Mouse (Mus musculus): Measurements from ENCODE around the gene Elmo3. TPM values are rescaled to one million over a fixed set of nuclear protein-coding genes. Genes with fewer than 3 reads are reported as not detected.
"Not testable (repeated sequence)": the region's sequence is repeated elsewhere in the genome, so short reads cannot be mapped to it uniquely, and the experiment has no call there.

Gene Elmo3
- polyA plus RNA-seq, 1 experiment from 2014 or later: 11.4 TPM

GRCm38 (mm10) chr8:105291364-105291763 is 14.0 kb upstream of the Elmo3 start:
- WGBS: 79% methylated on average over 8 of the region's 8 CpGs
- ATAC-seq (ENCODE audit: insufficient number of reproducible peaks, low FRiP score, low TSS enrichment, low read depth): not testable (repeated sequence)
- H3K27me3 ChIP-seq: peaks cover 12% of the 10 kb centered on the region

GRCm38 (mm10) chr8:105291802-105292201 is 13.6 kb upstream of the Elmo3 start:
- not testable (repeated sequence) for H3K27ac ChIP-seq (replicated peaks); H3K9ac ChIP-seq; ATAC-seq (ENCODE audit: insufficient number of reproducible peaks, low FRiP score, low TSS enrichment, low read depth); H3K4me2 ChIP-seq (replicated peaks); H3K4me3 ChIP-seq (replicated peaks); H3K36me3 ChIP-seq; H3K9me3 ChIP-seq (replicated peaks)
- Histone ChIP-seq H3K27me3 (peaks cover 12% of the 10 kb centered on the region), H3K4me1 (peaks cover 28% of the 10 kb centered on the region)
- WGBS: 64% methylated on average over 3 of the region's 3 CpGs

More at GRCm38 (mm10) chr8:105291364-105291763, 14.0 kb upstream of the Elmo3 start:
- H3K27ac ChIP-seq (replicated peaks); H3K4me2 ChIP-seq (replicated peaks); H3K9me3 ChIP-seq (replicated peaks); H3K36me3 ChIP-seq; H3K4me3 ChIP-seq (replicated peaks); H3K9ac ChIP-seq: not testable (repeated sequence)
- H3K4me1 ChIP-seq: peaks cover 25% of the 10 kb centered on the region

- WGBS: 65% methylated on average over 7 of the region's 7 CpGs
- Histone ChIP-seq H3K4me3 (replicated peaks) (no peak overlapping the region), H3K9ac (no peak overlapping the region), H3K4me1 (peaks cover 33% of the 10 kb centered on the region), H3K27ac (replicated peaks) (no peak overlapping the region), H3K9me3 (replicated peaks) (no peaks in the 10 kb centered on the region), H3K27me3 (peaks cover 12% of the 10 kb centered on the region), H3K36me3 (no peaks in the 10 kb centered on the region), H3K4me2 (replicated peaks) (no peak overlapping the region)
- ATAC-seq (ENCODE audit: insufficient number of reproducible peaks, low FRiP score, low TSS enrichment, low read depth): no peak
Measured at GRCm38 (mm10) chr8:105292471-105292870, 12.9 kb upstream of the Elmo3 start.

GRCm38 (mm10) chr8:105293405-105293804 is 12.0 kb upstream of the Elmo3 start:
- Histone ChIP-seq H3K9ac (no peak overlapping the region), H3K27ac (replicated peaks) (no peak overlapping the region), H3K36me3 (no peaks in the 10 kb centered on the region), H3K4me3 (replicated peaks) (no peak overlapping the region), H3K4me1 (peaks cover 33% of the 10 kb centered on the region), H3K4me2 (replicated peaks) (no peak overlapping the region), H3K9me3 (replicated peaks) (no peaks in the 10 kb centered on the region), H3K27me3 (peaks cover 12% of the 10 kb centered on the region)
- no peak for ATAC-seq (ENCODE audit: insufficient number of reproducible peaks, low FRiP score, low TSS enrichment, low read depth)
- WGBS: 64% methylated on average over 19 of the region's 19 CpGs

- no peak overlapping the region for H3K4me2 ChIP-seq (replicated peaks)
- H3K27ac ChIP-seq (replicated peaks): no peak overlapping the region
- peaks cover 11% of the 10 kb centered on the region for H3K27me3 ChIP-seq
- ATAC-seq (ENCODE audit: insufficient number of reproducible peaks, low FRiP score, low TSS enrichment, low read depth): no peak
- no peak overlapping the region for H3K9ac ChIP-seq
- no peaks in the 10 kb centered on the region for H3K9me3 ChIP-seq (replicated peaks)
- H3K36me3 ChIP-seq: peaks cover 4% of the 10 kb centered on the region
- peaks cover 29% of the 10 kb centered on the region for H3K4me1 ChIP-seq
- H3K4me3 ChIP-seq (replicated peaks): no peak overlapping the region
- 57% methylated on average over 9 of the region's 9 CpGs for WGBS
Measured at GRCm38 (mm10) chr8:105294776-105295175, 10.6 kb upstream of the Elmo3 start.

- Histone ChIP-seq H3K4me2 (replicated peaks) (no peak overlapping the region), H3K36me3 (peaks cover 9% of the 10 kb centered on the region), H3K9me3 (replicated peaks) (no peaks in the 10 kb centered on the region), H3K4me1 (peaks cover 25% of the 10 kb centered on the region), H3K4me3 (replicated peaks) (no peak overlapping the region), H3K9ac (no peak overlapping the region), H3K27ac (replicated peaks) (no peak overlapping the region), H3K27me3 (peaks cover 6% of the 10 kb centered on the region)
- 63% methylated on average over 11 of the region's 11 CpGs for WGBS
- no peak for ATAC-seq (ENCODE audit: insufficient number of reproducible peaks, low FRiP score, low TSS enrichment, low read depth)
Measured at GRCm38 (mm10) chr8:105295256-105295655, 10.1 kb upstream of the Elmo3 start.

GRCm38 (mm10) chr8:105295895-105296573 is 9.4 kb upstream of the Elmo3 start, which contains the start of gene Exoc3l:
Gene Exoc3l (minus strand): TSS chr8:105296101.
- Histone ChIP-seq H3K4me2 (replicated peaks) (peak within 1 kb of the TSS; percentile 85), H3K4me3 (replicated peaks) (peak within 1 kb of the TSS; percentile 99), H3K9me3 (replicated peaks) (no peaks in the 10 kb centered on the region), H3K27ac (replicated peaks) (peak within 1 kb of the TSS; percentile 79), H3K27me3 (no peaks in the 10 kb centered on the region), H3K36me3 (peaks cover 16% of the 10 kb centered on the region), H3K9ac (peak within 1 kb of the TSS; percentile 91; the same call in 1 of the 2 replicates), H3K4me1 (peaks cover 18% of the 10 kb centered on the region)
- no peak for ATAC-seq (ENCODE audit: insufficient number of reproducible peaks, low FRiP score, low TSS enrichment, low read depth)
- 60% methylated on average over 11 of the region's 11 CpGs for WGBS

GRCm38 (mm10) chr8:105297511-105298192 is 7.7 kb upstream of the Elmo3 start, which contains the start of gene E2f4:
Gene E2f4 (plus strand): TSS chr8:105297663.
- WGBS: under 1% methylated on average over 58 of the region's 58 CpGs
- peaks cover 31% of the 10 kb centered on the region for H3K36me3 ChIP-seq
- no peaks in the 10 kb centered on the region for H3K9me3 ChIP-seq (replicated peaks)
- peak within 1 kb of the TSS; percentile 79 for H3K27ac ChIP-seq (replicated peaks)
- peak; percentile 84 for ATAC-seq (ENCODE audit: insufficient number of reproducible peaks, low FRiP score, low TSS enrichment, low read depth)
- peak within 1 kb of the TSS; percentile 91 for H3K9ac ChIP-seq
- no peaks in the 10 kb centered on the region for H3K27me3 ChIP-seq
- peak within 1 kb of the TSS; percentile 85 for H3K4me2 ChIP-seq (replicated peaks)
- H3K4me1 ChIP-seq: peaks cover 18% of the 10 kb centered on the region
- H3K4me3 ChIP-seq (replicated peaks): peak within 1 kb of the TSS; percentile 99

- H3K27me3 ChIP-seq: no peaks in the 10 kb centered on the region
- 50% methylated on average over 18 of the region's 18 CpGs for WGBS
- peak overlapping the region; percentile 91 for H3K9ac ChIP-seq
- no peak overlapping the region for H3K27ac ChIP-seq (replicated peaks)
- peaks cover 40% of the 10 kb centered on the region for H3K36me3 ChIP-seq
- peaks cover 18% of the 10 kb centered on the region for H3K4me1 ChIP-seq
- H3K4me2 ChIP-seq (replicated peaks): peak overlapping the region; percentile 85
- ATAC-seq (ENCODE audit: insufficient number of reproducible peaks, low FRiP score, low TSS enrichment, low read depth): no peak
- H3K4me3 ChIP-seq (replicated peaks): peak overlapping the region; percentile 99
- no peaks in the 10 kb centered on the region for H3K9me3 ChIP-seq (replicated peaks)
Measured at GRCm38 (mm10) chr8:105298351-105299252, 6.8 kb upstream of the Elmo3 start.

- no peak overlapping the region for H3K27ac ChIP-seq (replicated peaks)
- no peak overlapping the region for H3K4me2 ChIP-seq (replicated peaks)
- no peak overlapping the region for H3K9ac ChIP-seq
- H3K27me3 ChIP-seq: no peaks in the 10 kb centered on the region
- 91% methylated on average over 8 of the region's 8 CpGs for WGBS
- H3K9me3 ChIP-seq (replicated peaks): no peaks in the 10 kb centered on the region
- no peak overlapping the region for H3K4me3 ChIP-seq (replicated peaks)
- peaks cover 50% of the 10 kb centered on the region for H3K36me3 ChIP-seq
- ATAC-seq (ENCODE audit: insufficient number of reproducible peaks, low FRiP score, low TSS enrichment, low read depth): no peak
- peaks cover 29% of the 10 kb centered on the region for H3K4me1 ChIP-seq
Measured at GRCm38 (mm10) chr8:105299962-105300361, 5.4 kb upstream of the Elmo3 start.

- H3K4me3 ChIP-seq (replicated peaks): no peak overlapping the region
- no peaks in the 10 kb centered on the region for H3K9me3 ChIP-seq (replicated peaks)
- no peak overlapping the region for H3K4me2 ChIP-seq (replicated peaks)
- H3K9ac ChIP-seq: no peak overlapping the region
- H3K4me1 ChIP-seq: peaks cover 36% of the 10 kb centered on the region
- no peaks in the 10 kb centered on the region for H3K27me3 ChIP-seq
- 80% methylated on average over 8 of the region's 8 CpGs for WGBS
- H3K36me3 ChIP-seq: peaks cover 61% of the 10 kb centered on the region
- no peak overlapping the region for H3K27ac ChIP-seq (replicated peaks)
- no peak for ATAC-seq (ENCODE audit: insufficient number of reproducible peaks, low FRiP score, low TSS enrichment, low read depth)
Measured at GRCm38 (mm10) chr8:105303396-105303795, 2.0 kb upstream of the Elmo3 start.

All from embryonic facial prominence, embryonic 15.5 days (tissue).